Mouse (Mus musculus) embryonic fibroblast, embryonic 13.5 days (primary cell): ENCODE data around the gene Olfr1342. TPM values are rescaled to one million over a fixed set of nuclear protein-coding genes. Genes with fewer than 3 reads are reported as not detected.

ENCODE experiments used
- H3K27ac ChIP-seq: 2 replicates; pipeline ENCODE4 v1.5.1; 2012; ENCODE audit warnings: low read length, control low read depth, inconsistent platforms; ENCODE audit not compliant: insufficient read depth
- H3K4me1 ChIP-seq: 2 replicates; pipeline ENCODE4 v1.6.1; 2011; ENCODE audit warnings: low read length; ENCODE audit not compliant: control insufficient read depth, insufficient read depth
- H3K4me3 ChIP-seq: 2 replicates; pipeline ENCODE4 v1.5.1; 2011; ENCODE audit warnings: mild to moderate bottlenecking, control low read depth, low read length; ENCODE audit not compliant: insufficient read depth
- CTCF ChIP-seq: IDR thresholded peaks from 2 replicates; pipeline ENCODE4 v1.5.1; 2011; ENCODE audit warnings: mild to moderate bottlenecking, control low read depth, low read length, moderate library complexity, borderline replicate concordance; ENCODE audit not compliant: insufficient read depth
- POLR2A ChIP-seq: IDR thresholded peaks from 2 replicates; pipeline ENCODE4 v1.6.1; 2011; ENCODE audit warnings: low read depth, mild to moderate bottlenecking, control low read depth, low read length, moderate library complexity
- polyA plus RNA-seq: library from polyadenylated mRNA; stranded (reverse); fragments of >200 nt; gene quantifications from 2 replicates; pipeline ENCODE4 v1.2.4, GENCODE M21; 2011; ENCODE audit warnings: low read depth; ENCODE audit not compliant: missing spikeins, insufficient read length

The Olfr1342 gene
- polyA plus RNA-seq, 1 experiment, result not detected

- Histone ChIP-seq H3K4me1 (no peaks in the 10 kb centered on the region), H3K4me3 (no peak within 1 kb of the TSS), H3K27ac (no peak within 1 kb of the TSS)
- TF ChIP-seq POLR2A (no peak), CTCF (no peak)
These were observed 10.7 kb upstream of the Olfr1342 start, which contains the start of gene Olfr1341 for GRCm38 (mm10) chr4:118703223-118703622. Gene Olfr1341 (plus strand): TSS chr4:118703523.

DNA sequence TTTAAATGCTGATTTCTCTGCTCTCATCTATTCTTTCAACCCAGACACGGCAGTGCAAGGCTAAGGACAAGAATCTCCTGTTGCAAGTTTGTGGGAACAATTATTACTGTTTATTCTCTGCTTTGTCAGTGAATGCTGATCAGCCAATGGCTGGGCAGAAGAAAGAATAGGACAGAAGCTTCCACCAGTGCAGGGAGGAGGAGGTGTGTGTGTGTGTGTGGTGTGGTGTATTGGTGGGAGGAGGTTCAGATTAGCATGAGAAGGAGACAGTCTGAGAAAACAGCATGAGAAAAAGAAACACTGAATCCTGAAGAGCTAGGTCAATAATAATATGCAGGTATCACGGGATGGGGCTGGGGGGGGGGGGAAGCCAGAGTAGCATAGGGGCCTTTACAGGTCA, 1.3 kb upstream of the Olfr1342 start:
- TF ChIP-seq POLR2A, result no peak
- TF ChIP-seq CTCF, result no peak
- no peak overlapping the region for H3K27ac ChIP-seq
- H3K4me1 ChIP-seq, result no peaks in the 10 kb centered on the region
- H3K4me3 ChIP-seq, result no peak overlapping the region

GRCm38 (mm10) chr4:118687086-118687485, 5.5 kb downstream of the Olfr1342 start:
- Histone ChIP-seq H3K27ac (no peak overlapping the region), H3K4me1 (no peaks in the 10 kb centered on the region), H3K4me3 (no peak overlapping the region)
- TF ChIP-seq CTCF (no peak), POLR2A (no peak)

- TF ChIP-seq CTCF, result no peak
- TF ChIP-seq POLR2A, result no peak
- H3K4me1 ChIP-seq, result no peaks in the 10 kb centered on the region
- no peak within 1 kb of the TSS for H3K4me3 ChIP-seq
- no peak within 1 kb of the TSS for H3K27ac ChIP-seq
These were observed 33.9 kb downstream of the Olfr1342 start, which contains the start of gene Olfr62 for GRCm38 (mm10) chr4:118658652-118659051. Gene Olfr62 (plus strand): TSS chr4:118658952.

GRCm38 (mm10) chr4:118645234-118645633, 47.3 kb downstream of the Olfr1342 start:
- Histone ChIP-seq H3K4me1 (no peaks in the 10 kb centered on the region), H3K4me3 (no peak overlapping the region), H3K27ac (no peak overlapping the region)
- TF ChIP-seq CTCF (peak; percentile 63; the same call in 1 of the 2 replicates), POLR2A (no peak)

- Histone ChIP-seq H3K27ac (no peak overlapping the region), H3K4me3 (no peak overlapping the region), H3K4me1 (no peaks in the 10 kb centered on the region)
- TF ChIP-seq POLR2A (no peak), CTCF (no peak)
These were observed 50.0 kb downstream of the Olfr1342 start for GRCm38 (mm10) chr4:118642346-118643190.

Other genes with a start within 250 kb of the Olfr1342 start
- gene Mpl, start 235.2 kb downstream of the Olfr1342 start, polyA plus RNA-seq, result not detected in 2 replicates
- not detected in 2 replicates for gene Tie1, start 202.7 kb downstream of the Olfr1342 start, polyA plus RNA-seq
- gene 2610528J11Rik, start 165.8 kb downstream of the Olfr1342 start, polyA plus RNA-seq, result not detected in 2 replicates
- 0.95 TPM in 1 of 2 replicates, not detected in the other for gene Tmem125, start 148.7 kb downstream of the Olfr1342 start, polyA plus RNA-seq
- gene Cfap57, start 72.0 kb downstream of the Olfr1342 start, polyA plus RNA-seq, result not detected in 2 replicates
- gene Ebna1bp2, start 72.0 kb downstream of the Olfr1342 start, polyA plus RNA-seq, result 66.1 and 75.0 TPM in 2 replicates
- not detected in 2 replicates for gene Olfr62, start 33.8 kb downstream of the Olfr1342 start, polyA plus RNA-seq
- 0.16 TPM in 1 of 2 replicates, not detected in the other for gene Olfr1341, start 10.8 kb upstream of the Olfr1342 start, polyA plus RNA-seq
- not detected in 2 replicates for gene Olfr1340, start 27.4 kb upstream of the Olfr1342 start, polyA plus RNA-seq
- gene Olfr1339, start 39.4 kb upstream of the Olfr1342 start, polyA plus RNA-seq, result not detected in 2 replicates
- not detected in 2 replicates for gene Olfr1338, start 66.0 kb upstream of the Olfr1342 start, polyA plus RNA-seq
- not detected in 2 replicates for gene Olfr1337, start 89.8 kb upstream of the Olfr1342 start, polyA plus RNA-seq
- not detected in 2 replicates for gene Olfr1335, start 117.2 kb upstream of the Olfr1342 start, polyA plus RNA-seq
- gene Olfr1333, start 143.5 kb upstream of the Olfr1342 start, polyA plus RNA-seq, result not detected in 2 replicates
- not detected in 2 replicates for gene Olfr1331, start 171.9 kb upstream of the Olfr1342 start, polyA plus RNA-seq
- 0.51 TPM in 1 of 2 replicates, not detected in the other for gene Olfr1330, start 195.8 kb upstream of the Olfr1342 start, polyA plus RNA-seq
- gene Olfr1329, start 224.7 kb upstream of the Olfr1342 start, polyA plus RNA-seq, result not detected in 2 replicates
- not detected in 2 replicates for gene Olfr1328, start 245.9 kb upstream of the Olfr1342 start, polyA plus RNA-seq